Mouse (Mus musculus) stomach, embryonic 14.5 days (tissue): ENCODE measurements around the gene Nckap1. TPM values are rescaled to one million over a fixed set of nuclear protein-coding genes. Genes with fewer than 3 reads are reported as not detected.

Experiments
- ATAC-seq: fragments of 200-750 bp; cut with Nextera tagmentation; 2 replicates; pipeline ENCODE4 v1.8.0; 2017; ENCODE audit warnings: low read depth, moderate TSS enrichment; ENCODE audit not compliant: insufficient number of reproducible peaks, insufficient read depth, low FRiP score
- H3K27ac ChIP-seq: fragments of 300-500 bp; sonication (generic); 2 replicates; pipeline ENCODE4 v1.5.1; 2014; ENCODE audit warnings: mild to moderate bottlenecking, low read length, moderate library complexity, mixed read lengths
- H3K27me3 ChIP-seq: fragments of 300-500 bp; sonication (generic); 2 replicates; pipeline ENCODE4 v1.6.1; 2014; ENCODE audit warnings: low read length, control low read depth, mixed read lengths; ENCODE audit not compliant: control insufficient read depth, insufficient read depth
- H3K36me3 ChIP-seq: fragments of 300-500 bp; sonication (generic); 2 replicates; pipeline ENCODE4 v1.6.1; 2014; ENCODE audit warnings: mild to moderate bottlenecking, control low read depth, low read length, moderate library complexity, mixed read lengths; ENCODE audit not compliant: control insufficient read depth, insufficient read depth
- H3K4me1 ChIP-seq: fragments of 300-500 bp; sonication (generic); 2 replicates; pipeline ENCODE4 v1.6.1; 2014; ENCODE audit warnings: low read length, control low read depth, mixed read lengths; ENCODE audit not compliant: control insufficient read depth, insufficient read depth
- H3K4me2 ChIP-seq: fragments of 300-500 bp; sonication (generic); replicated peaks from 2 replicates; pipeline ENCODE4 v1.6.1; 2014; ENCODE audit warnings: low read depth, low read length, control low read depth
- H3K4me3 ChIP-seq: fragments of 300-500 bp; sonication (generic); 2 replicates; pipeline ENCODE4 v1.5.1; 2014; ENCODE audit warnings: low read depth, low read length, control low read depth
- H3K9ac ChIP-seq: fragments of 300-500 bp; sonication (generic); replicated peaks from 2 replicates; pipeline ENCODE4 v1.6.1; 2014; ENCODE audit warnings: low read depth, mild to moderate bottlenecking, control low read depth, low read length, moderate library complexity, mixed read lengths
- H3K9me3 ChIP-seq: fragments of 300-500 bp; sonication (generic); 2 replicates; pipeline ENCODE4 v1.6.1; 2016; ENCODE audit warnings: low read depth, low read length, control low read depth; ENCODE audit not compliant: control insufficient read depth
- WGBS: fragments of 180-500 bp; shearing (Covaris S2); extraction: QIAGEN DNeasy Blood & Tissue Kit; methylation state at CpG from one replicate; pipeline ENCODE4 v1.1.7; 2014; 5-methylcytosine and 5-hydroxymethylcytosine counted together
- microRNA counts: library from miRNA; unstranded; fragments of <30 nt; microRNA quantifications from one replicate; lab custom pipeline; 2016
- microRNA-seq: library from miRNA; unstranded; fragments of <30 nt; microRNA quantifications from one replicate; pipeline ENCODE4, GENCODE M21; 2016
- polyA plus RNA-seq: library from polyadenylated mRNA; unstranded; fragments of >200 nt; fragmentation: Nextera tagmentation; extraction: Ambion mirVana; gene quantifications from 2 replicates; pipeline ENCODE4 v1.2.1, GENCODE M21; 2014

Gene Nckap1
- polyA plus RNA-seq, 1 experiment from 2014 or later, result 58.3 TPM

DNA sequence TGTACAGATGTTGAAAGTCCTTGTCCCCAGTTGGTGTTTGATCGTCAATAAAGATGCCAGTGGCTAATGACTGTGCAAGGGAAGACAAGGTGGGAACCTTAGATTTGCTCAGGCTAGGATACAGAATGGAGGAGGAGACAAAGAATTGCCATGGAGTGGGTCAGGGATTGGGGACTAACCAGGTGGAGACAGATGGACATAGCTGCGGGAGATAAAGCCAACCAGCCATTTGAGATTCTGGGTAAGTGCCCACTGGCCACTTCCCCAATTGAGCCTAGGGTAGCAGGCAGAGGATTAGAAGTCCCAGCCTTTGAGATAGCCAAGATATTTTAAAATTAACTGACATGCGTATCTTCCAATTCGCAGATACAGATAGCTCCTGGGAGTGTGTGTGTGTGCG is 96.2 kb downstream of the Nckap1 start:
- H3K4me1 ChIP-seq, result no peaks in the 10 kb centered on the region
- no peak overlapping the region for H3K4me3 ChIP-seq
- no peak overlapping the region for H3K9ac ChIP-seq
- H3K9me3 ChIP-seq, result no peaks in the 10 kb centered on the region
- no peak for ATAC-seq
- no peaks in the 10 kb centered on the region for H3K27me3 ChIP-seq
- no peak overlapping the region for H3K4me2 ChIP-seq
- 87% methylated on average over 5 of the region's 5 CpGs for WGBS
- H3K36me3 ChIP-seq, result no peaks in the 10 kb centered on the region
- no peak overlapping the region for H3K27ac ChIP-seq

DNA sequence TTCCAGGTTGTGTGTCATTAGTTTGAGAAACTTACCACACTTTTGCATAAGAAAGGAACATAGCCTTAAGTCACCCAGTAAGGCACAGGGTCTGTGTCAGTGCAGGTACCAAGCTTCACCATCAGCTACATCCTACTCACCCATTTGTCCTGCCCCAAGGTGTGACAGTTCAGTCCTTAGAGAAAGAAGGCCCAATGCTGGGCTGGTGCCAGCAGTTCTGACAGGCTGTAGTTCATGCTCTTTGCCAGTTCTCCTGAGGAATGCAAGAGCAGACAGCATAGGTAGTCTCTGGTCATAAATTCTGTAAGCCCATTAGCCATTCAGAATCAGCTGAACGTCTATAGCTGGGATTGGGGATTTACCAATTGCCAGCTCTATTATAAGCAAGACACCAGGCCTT is 105.3 kb downstream of the Nckap1 start:
- 62% methylated on average over 1 of the region's 1 CpGs for WGBS
- no peak overlapping the region for H3K4me3 ChIP-seq
- H3K27me3 ChIP-seq, result no peaks in the 10 kb centered on the region
- no peak overlapping the region for H3K9ac ChIP-seq
- no peaks in the 10 kb centered on the region for H3K9me3 ChIP-seq
- no peak for ATAC-seq
- no peaks in the 10 kb centered on the region for H3K36me3 ChIP-seq
- no peak overlapping the region for H3K4me2 ChIP-seq
- no peak overlapping the region for H3K27ac ChIP-seq
- H3K4me1 ChIP-seq, result no peaks in the 10 kb centered on the region

GRCm38 (mm10) chr2:80474247-80474796 is 106.9 kb downstream of the Nckap1 start:
- no peak for ATAC-seq
- H3K36me3 ChIP-seq, result no peaks in the 10 kb centered on the region
- H3K4me3 ChIP-seq, result no peak overlapping the region
- no peaks in the 10 kb centered on the region for H3K4me1 ChIP-seq
- WGBS, result 44% methylated on average over 5 of the region's 5 CpGs
- no peaks in the 10 kb centered on the region for H3K27me3 ChIP-seq
- no peak overlapping the region for H3K4me2 ChIP-seq
- no peaks in the 10 kb centered on the region for H3K9me3 ChIP-seq
- H3K27ac ChIP-seq, result no peak overlapping the region
- no peak overlapping the region for H3K9ac ChIP-seq

DNA sequence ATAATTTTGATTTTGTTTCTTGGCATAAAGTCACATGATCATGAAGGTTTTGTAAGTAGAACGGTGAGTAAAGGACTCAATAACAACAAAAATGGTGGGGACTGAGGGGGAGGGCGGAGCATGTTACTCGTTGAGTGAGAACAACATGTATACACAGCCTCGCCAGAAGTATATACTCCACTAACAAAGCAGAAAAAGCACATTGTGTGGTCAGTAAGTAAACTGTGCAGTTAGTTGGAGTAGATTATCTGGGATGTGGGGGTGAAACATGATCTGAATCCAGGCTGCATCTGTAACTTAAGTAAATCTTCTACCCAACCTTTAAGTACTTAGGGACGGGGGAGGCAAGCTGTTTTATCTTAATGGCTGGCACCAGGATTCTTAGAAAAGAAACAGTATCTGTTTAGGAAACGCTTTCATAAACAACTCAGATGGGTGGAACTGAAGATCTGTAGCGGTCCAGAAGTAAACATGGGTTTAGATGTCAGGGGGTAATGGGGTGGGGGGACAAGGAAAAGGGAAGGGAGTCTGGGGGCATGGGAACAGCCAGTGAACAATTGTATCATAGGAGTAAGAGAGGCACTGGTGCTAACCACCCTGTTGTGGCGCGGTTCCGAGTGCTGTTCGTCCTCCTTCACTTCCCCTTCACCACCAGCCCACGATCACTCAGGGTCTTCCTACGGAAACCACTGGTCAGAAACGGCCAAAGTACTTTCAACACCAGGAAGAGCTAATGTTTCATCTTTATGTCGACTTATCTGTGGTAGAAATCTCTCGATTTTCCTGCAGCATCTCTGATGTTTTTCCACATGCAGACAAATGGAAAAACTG is 115.0 kb downstream of the Nckap1 start:
- 58% methylated on average over 16 of the region's 16 CpGs for WGBS
- Histone ChIP-seq H3K9ac (no peak overlapping the region), H3K9me3 (no peaks in the 10 kb centered on the region), H3K36me3 (no peaks in the 10 kb centered on the region), H3K4me1 (no peaks in the 10 kb centered on the region), H3K4me3 (no peak overlapping the region), H3K27ac (no peak overlapping the region), H3K4me2 (no peak overlapping the region), H3K27me3 (no peaks in the 10 kb centered on the region)
- ATAC-seq, result no peak

DNA sequence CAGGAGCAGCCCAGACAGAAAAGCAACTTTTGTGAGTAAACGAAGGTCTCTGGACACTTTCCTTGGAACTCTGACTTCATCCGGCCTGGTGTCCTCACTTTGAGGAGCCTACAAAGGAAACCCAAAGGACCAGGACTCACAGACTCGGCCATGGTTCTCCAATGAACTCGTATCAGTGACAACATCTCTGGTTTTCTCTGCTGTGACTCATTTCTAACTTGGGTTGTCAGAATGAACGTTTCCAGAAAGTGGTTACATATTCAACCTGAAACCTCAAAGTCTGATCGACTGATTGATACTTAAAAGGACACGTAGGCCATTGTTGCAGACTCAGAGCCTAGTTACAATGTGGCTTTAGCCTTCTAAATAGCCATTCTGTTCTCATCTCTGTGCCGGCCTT is 119.4 kb downstream of the Nckap1 start:
- no peak for ATAC-seq
- 79% methylated on average over 8 of the region's 8 CpGs for WGBS
- Histone ChIP-seq H3K27ac (no peak overlapping the region), H3K36me3 (no peaks in the 10 kb centered on the region), H3K4me1 (no peaks in the 10 kb centered on the region), H3K9me3 (no peaks in the 10 kb centered on the region), H3K27me3 (no peaks in the 10 kb centered on the region), H3K4me2 (no peak overlapping the region), H3K4me3 (no peak overlapping the region), H3K9ac (no peak overlapping the region)

MicroRNA genes within 50 kb of the gene (microRNA counts, 519-probe panel; counts per million panel counts)
- microRNA mmu-miR-684 (lab: Ali Mortazavi, UCI), result 2,339 counts per million, percentile 37 among the panel's probes with 10 or more counts

Small RNAs within 50 kb of the gene (microRNA-seq; reads per million reads assigned to microRNA genes)
- not detected for gene Mir684-1

Other genes with a start within 250 kb of the Nckap1 start
- 1.6 and 2.0 TPM in 2 replicates for gene Frzb, start 133.8 kb downstream of the Nckap1 start, polyA plus RNA-seq
- gene Dusp19, start 35.7 kb upstream of the Nckap1 start, polyA plus RNA-seq, result 18.3 and 19.1 TPM in 2 replicates
- 42.7 and 48.7 TPM in 2 replicates for gene Nup35, start 35.9 kb upstream of the Nckap1 start, polyA plus RNA-seq